Mouse (Mus musculus): Measurements from ENCODE around the gene Nfkb2. TPM values are rescaled to one million over a fixed set of nuclear protein-coding genes. Genes with fewer than 3 reads are reported as not detected.

The Nfkb2 gene
- total RNA-seq, 2 experiments from 2014 or later = 16.1 to 20.4 TPM

DNA sequence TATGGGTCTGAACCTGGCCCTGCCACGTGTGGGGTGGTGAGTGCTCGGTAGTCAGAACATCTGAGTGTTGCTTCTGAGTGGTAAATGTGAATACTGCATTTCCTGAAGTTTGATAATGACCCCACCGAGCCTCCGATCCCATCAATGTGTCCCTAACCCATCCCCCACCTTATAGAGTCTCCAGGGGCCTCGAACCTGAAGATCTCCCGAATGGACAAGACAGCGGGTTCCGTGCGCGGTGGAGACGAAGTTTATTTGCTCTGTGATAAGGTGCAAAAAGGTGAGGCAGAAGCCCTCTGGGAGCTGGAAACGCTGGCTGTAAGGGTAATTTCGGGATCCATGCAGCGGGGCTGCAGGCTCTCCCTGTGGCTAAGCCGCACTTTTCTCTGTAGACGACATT is 3.7 kb downstream of the Nfkb2 start:
- intact Hi-C loops (cut with DNase I) = loop anchor here (2.0 kb wide), 1 partner anchor 171 kb away; no protein-coding TSS in a partner anchor
- peak in 1 of 2 experiments; percentile 2 for DNase-seq

DNA sequence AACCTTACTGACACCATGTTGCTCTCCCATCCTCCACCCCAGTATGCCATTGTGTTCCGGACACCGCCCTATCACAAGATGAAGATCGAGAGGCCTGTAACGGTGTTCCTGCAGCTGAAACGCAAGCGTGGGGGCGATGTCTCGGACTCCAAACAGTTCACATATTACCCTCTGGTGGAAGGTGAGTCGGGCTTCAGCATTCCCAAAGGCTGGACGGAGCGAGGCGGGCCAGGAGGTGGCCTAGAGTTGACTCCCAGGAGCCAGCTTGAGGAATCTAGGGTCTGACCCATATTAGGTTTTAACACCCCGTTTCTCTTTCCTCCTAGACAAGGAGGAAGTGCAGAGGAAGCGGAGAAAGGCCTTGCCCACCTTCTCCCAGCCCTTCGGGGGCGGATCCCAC is 4.2 kb downstream of the Nfkb2 start:
- no peak for DNase-seq
- intact Hi-C loops (cut with DNase I) = loop anchor here (2.0 kb wide), 1 partner anchor 172 kb away; no protein-coding TSS in a partner anchor

DNA sequence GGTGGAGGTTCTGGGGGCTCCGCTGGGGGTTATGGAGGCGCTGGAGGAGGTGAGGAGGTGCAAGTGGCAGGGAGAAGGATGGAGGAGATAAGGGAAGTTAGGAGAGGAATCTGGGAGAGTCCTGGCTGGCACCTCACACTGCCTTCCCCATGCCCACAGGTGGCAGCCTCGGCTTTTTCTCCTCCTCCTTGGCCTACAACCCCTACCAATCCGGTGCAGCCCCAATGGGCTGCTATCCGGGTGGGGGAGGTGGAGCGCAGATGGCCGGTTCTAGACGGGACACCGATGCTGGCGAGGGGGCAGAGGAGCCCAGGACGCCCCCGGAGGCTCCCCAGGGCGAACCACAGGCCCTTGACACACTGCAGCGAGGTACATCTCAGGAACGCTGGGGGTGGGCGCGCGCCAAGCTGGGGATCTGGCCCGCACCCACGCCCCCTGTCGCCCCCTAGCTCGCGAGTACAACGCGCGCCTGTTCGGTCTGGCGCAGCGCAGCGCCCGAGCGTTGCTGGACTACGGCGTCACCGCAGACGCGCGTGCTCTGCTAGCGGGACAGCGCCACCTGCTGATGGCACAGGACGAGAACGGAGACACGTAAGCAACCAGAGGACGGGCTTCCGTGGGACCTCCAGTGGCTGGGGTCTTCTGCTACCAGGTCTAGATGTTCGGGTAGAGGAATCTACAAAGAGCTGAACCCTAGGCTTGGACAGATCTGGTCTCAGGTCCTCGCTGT is 4.8 kb downstream of the Nfkb2 start:
- DNase-seq = peak; percentile 87 to 91

DNA sequence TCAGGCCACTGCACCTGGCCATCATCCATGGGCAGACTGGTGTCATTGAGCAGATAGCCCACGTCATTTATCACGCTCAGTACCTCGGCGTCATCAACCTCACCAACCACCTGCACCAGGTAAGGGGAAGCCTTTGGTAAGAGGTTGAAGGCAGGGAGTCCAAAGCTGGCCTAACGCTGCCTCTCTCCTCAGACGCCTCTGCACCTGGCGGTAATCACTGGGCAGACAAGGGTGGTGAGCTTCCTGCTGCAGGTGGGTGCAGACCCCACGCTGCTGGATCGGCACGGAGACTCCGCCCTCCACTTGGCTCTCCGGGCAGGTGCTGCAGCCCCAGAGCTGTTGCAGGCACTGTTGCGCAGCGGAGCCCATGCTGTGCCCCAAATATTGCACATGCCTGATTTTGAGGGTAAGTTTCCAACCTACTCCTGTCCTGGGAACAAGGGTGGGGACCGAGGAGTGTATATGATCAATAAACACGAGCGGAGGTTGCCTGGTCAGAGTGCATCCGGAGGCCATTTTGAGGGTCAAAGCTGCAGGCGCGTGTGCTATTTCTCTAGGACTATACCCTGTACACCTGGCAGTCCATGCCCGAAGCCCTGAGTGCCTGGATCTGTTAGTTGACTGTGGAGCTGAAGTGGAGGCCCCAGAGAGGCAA is 5.7 kb downstream of the Nfkb2 start:
- DNase-seq = peak in 1 of 2 experiments; percentile 4
- intact Hi-C loops (cut with DNase I) = loop anchor here (2.0 kb wide), 1 partner anchor 173 kb away; no protein-coding TSS in a partner anchor

More for the DNA sequence above, 4.8 kb downstream of the Nfkb2 start:
- intact Hi-C loops (cut with DNase I) = loop anchor here (2.0 kb wide), 1 partner anchor 172 kb away; no protein-coding TSS in a partner anchor

DNA sequence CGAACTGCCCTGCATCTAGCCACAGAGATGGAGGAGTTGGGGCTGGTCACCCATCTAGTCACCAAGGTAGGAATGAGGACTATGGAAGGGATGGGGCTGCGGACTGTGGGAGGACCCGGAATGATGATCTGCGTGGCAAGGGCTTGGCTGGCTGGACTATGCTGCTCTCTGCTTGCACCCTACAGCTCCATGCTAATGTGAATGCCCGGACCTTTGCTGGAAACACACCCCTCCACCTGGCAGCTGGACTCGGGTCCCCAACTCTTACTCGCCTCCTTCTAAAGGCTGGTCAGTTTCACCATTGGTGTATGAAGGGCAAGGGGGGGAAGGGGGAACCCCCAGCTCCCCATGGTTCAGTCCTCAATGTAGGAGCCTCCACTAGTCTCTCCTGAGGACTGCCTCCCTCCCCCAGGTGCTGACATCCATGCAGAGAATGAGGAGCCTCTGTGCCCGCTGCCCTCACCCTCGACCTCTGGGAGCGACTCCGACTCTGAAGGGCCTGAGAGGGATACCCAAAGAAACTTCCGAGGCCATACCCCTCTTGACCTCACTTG is 6.3 kb downstream of the Nfkb2 start:
- intact Hi-C loops (cut with DNase I) = no loop called here
- DNase-seq = no peak

DNA sequence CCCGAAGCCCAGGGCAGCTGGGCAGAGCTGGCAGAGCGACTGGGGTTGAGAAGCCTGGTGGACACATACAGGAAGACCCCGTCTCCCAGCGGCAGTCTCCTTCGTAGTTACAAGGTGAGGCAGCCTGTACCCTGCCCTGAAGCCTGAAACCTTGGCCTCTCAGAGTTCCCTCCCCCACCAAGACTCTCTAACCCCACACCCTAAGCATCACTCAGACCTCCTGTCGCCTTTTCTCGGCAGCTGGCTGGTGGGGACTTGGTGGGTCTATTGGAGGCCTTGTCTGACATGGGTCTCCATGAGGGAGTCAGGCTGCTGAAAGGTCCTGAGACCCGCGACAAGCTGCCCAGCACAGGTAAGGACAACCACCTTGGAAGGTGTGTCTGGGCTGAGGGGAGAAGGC is 7.2 kb downstream of the Nfkb2 start:
- peak in 1 of 2 experiments; percentile 1 for DNase-seq
- intact Hi-C loops (cut with DNase I) = no loop called here

DNA sequence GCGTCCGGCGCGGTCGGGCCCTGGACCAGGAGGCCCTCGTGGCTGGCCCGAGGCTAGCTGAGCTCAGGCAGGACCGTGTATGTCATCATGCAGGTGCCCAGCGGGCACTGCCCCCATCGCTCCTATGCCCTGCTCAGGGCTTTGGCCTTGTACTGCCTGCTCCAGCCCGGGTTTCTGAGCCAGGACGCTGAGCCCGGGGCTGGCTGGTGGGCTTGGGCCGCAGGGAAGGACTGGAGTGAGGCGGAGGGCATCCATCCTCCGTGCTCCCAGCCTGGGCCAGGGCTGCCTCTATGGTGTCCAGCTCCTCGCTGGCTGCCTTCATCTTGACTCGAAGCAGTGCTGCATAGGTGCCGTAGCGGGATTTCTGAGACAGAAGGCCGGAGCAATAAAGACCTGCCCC is 8.4 kb downstream of the Nfkb2 start:
- intact Hi-C loops (cut with DNase I) = no loop called here
- DNase-seq = peak in 1 of 2 experiments; percentile 1

DNA sequence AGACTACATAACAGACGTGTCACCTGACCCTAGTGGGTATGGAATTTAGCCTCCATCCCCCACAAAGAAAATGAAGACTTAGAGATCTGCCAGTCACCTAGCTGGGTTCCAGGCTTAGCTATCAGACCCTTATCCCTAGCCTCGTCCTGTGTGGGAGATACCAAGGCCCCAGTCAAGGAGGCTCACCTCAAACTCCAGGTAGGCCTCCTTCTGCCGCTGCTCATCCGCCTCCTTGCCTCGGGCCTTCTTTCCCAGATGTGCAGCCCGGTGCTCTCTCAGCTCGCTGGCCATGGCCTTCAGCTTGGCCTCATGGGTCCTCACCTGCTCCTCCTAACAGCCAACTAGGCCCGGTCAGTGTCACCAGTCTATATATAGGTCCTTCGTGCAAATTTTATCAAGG is 9.0 kb downstream of the Nfkb2 start:
- intact Hi-C loops (cut with DNase I) = no loop called here
- peak in 1 of 2 experiments; percentile 2 for DNase-seq

DNA sequence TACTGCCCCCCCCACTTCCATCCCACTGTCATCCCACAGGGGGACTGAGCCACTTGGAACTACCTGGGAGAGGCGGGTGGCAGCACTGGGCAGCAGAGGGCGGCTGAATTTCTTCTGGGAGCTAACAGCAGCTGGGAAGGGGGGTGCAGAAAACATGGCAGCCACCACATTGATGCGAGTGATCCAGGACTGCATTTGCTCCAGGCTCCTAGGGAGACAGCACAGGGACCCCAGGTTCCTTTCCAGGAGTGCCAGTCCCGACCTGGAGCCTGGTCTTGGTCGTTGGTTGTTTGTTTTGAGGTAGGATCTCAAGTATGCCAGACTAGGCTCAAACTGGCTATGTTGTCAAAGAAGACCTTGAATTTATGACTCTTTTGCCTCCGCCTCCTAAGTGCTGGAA is 9.5 kb downstream of the Nfkb2 start:
- DNase-seq = peak in 1 of 2 experiments; percentile 1
- intact Hi-C loops (cut with DNase I) = no loop called here

DNA sequence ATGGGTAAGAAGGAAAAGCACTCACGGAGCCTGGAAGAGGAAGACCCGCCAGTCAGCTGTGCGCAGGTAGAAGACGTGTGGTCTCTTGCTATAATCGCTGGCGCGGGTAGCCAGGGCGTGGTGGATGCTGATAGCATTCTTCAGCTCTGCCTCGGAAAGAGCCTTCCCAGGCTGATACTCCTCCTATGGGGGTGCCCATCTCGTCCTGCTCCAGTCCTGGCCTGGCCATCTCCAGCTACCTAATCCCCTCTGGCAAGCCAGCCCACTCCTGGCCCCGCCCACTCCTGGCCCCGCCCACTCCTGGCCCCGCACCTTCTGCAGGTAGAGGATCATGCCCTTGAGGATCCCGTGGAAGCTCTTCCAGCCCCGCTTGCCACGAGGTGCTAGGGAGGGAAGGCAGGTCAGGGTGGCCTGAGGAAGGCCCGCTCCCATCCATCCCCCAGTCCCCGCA is 10.1 kb downstream of the Nfkb2 start:
- intact Hi-C loops (cut with DNase I) = no loop called here
- peak in 1 of 2 experiments; percentile 9 for DNase-seq

DNA sequence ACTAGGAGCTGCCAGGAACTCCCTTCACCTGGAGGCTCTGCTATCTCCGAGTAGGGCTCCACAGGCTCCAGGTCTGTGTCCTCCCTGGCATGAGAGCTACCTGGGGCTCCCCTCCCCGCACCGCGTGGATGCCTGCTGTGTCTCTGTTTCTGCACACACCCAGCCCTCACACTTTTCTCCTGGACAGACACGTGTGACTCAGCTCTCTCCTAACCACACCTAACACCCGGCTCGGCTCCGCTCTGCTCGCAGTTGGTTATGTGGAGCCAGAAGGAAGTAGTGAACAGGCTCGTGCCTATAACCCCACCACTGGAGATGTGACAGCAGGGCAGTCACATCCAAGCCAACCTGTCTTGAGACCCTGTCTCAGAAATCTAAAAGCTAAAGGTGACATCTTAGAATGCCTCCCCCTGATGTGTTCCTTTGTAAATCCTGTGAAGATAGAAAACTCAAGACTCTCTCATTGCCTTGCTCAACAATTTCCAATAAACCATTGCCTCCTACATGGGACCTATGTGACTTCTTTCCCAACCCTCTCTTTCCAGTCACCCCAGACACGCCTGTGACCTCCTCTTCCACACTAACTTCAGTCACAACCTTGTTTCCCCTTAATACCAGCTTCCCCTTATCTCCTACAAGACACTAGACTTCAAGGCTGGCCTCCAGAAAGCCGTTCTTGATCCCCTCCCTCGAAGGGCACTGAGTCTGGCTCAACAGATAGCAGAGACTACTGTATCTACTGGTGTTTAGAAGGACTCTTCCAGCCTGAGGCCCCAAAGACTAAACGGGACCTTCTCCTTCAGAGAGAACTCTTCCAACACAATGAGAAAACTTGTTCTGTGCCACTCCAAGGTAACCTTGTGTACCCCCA is 11.0 kb downstream of the Nfkb2 start:
- DNase-seq = peak in 1 of 2 experiments; percentile 5
- intact Hi-C loops (cut with DNase I) = no loop called here

DNA sequence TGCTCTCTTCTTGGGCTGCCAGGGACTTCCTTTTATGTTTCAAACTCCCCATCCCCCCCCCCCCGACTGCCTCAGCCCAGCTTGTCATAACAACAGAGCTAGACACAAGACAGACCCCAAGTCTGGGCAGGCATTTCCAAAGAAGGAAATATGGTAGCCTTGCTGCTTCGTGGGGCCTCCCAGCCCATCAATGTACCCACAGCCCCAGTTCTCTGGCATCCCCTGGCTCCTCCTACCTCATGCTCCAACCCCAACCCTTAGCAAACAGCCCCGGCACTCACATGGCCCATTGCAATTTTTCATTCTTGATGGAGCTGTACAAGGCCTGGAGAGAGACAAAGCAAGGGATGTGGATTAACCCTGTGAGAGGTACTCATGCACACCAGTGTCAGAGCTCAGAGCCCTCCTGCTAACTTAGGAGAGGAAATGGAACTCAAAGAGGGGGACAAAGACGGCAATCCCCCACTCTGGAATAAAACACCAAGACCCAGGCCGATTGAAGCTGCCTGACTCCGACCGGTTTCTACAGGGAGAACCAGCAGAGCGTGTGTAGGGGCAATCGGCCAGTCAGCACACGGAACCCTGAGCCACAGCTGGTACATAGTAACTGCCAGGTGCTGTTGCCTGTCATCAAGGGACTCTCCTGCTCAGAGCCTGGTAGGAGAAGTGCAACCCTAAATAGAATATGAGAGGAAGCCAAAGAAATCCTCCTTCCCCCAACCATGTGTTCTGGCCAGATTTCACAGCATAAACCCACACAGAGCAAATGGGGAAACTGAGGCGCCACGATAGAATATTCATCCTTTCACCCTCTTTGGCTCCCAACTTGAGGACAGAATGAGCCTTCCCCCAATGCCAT is 11.9 kb downstream of the Nfkb2 start:
- intact Hi-C loops (cut with DNase I) = no loop called here

DNA sequence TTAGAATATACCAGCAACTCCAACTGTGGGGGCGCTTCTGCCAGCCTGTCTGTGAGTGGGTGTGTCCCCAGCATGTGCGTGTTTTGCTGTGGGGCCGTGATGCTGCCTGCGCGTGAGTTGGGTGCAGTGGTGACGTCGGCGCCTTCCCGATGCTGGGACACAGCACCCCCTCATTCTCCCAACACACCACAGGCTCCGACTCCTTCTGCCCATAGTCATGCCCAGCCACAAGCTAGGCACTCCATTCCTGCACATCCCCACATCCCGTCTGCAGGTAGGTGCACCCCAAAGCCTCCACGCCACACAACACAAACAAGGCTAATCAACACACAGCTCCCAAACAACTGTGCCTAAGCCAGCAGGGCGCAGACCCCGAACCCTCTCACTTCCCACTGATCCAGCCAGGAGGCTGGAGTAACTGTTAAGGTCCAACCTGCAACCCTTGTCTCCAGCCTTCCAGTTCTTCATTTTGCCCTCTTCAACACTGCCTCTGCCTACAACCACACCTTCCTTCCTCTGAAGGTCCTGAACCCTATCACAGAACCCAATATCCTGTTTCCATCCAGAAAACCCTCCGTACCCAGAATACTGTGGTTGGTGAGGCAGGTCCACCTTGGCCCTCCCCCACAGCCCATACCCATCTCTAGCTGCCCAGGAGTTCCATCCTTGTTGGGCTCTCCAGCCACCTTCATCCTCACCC is 12.9 kb downstream of the Nfkb2 start:
- peak in 1 of 2 experiments; percentile 7 for DNase-seq
- intact Hi-C loops (cut with DNase I) = no loop called here

More for the DNA sequence above, 11.9 kb downstream of the Nfkb2 start:
- peak in 1 of 2 experiments; percentile 3 for DNase-seq

DNA sequence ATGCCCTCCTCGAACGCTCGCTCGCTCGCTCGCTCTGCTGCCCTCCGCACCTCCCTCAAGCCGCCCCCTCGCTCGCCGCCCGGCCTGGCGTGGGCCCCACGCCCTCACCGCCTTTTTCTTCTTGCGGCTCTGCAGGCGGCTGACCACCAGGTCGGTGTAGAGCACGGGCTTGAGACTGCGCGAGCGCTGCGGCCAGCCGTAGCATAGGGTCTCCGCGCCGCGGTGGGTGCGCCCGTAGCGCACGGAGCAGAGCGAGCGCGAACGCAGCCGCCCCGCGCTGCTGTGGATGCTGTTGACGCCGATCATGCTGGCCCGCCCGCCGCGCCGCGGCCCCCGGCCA is 13.4 kb downstream of the Nfkb2 start:
- no peak for DNase-seq
- intact Hi-C loops (cut with DNase I) = no loop called here

DNA sequence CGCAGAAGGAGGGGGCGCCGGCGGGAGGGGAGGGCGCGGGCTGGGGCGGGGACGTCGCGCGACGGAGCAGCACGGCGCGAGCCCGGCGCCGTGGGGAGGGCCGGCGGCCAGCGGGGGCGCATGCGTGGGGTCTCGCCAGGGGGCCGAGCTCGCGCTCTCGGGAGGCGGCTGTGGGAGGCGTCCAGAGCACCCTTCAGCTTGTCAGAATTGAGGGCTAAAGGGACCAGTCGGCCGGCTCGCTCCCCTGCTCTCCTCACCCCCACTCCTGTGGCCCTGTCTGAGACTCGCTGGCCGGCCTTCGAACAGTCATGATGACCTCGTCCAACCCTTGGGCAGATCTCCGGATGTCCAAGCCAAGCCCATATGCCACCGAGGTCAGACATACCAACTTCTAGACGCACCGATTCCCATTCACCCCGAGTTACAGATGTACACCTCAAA is 13.9 kb downstream of the Nfkb2 start:
- DNase-seq = peak; percentile 42 to 45
- intact Hi-C loops (cut with DNase I) = no loop called here

DNA sequence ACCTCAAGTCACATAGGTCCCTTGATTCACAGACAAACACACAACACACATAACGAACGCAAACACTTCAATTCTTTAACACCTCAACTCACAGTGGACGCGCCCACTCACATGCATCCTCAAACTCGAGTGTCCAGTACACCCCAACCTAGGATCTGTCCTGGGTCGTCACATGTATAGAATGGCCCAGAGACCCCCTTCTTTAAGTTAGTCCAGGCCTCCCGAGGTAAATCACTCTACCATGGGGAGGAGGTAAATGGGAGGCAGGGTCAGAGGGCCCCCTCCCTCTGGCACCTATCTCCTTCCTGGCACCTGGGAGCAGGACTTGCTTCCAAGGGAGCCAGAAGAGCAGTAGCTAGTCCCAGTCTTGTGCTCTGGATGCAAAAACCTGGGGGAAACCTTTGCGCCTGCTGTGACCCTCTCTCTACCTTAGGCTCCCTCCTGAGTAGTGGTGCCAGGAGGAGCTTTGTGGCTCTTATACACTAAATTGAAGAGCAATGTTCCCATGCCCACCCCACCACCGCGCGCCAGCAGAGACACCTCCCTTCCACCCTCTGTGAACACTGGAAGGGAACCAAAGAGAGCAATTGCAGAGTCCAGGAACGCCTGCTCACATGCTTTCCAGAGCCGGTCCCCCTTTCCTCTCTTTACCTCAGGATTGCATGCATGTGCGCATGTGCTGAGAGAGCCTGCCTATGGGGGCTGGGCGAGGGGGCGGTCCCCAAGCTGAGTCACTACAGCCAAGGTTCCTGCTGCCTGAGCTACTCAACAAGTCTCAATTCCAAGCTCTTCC is 14.7 kb downstream of the Nfkb2 start:
- peak; percentile 70 to 76 for DNase-seq
- intact Hi-C loops (cut with DNase I) = no loop called here

DNA sequence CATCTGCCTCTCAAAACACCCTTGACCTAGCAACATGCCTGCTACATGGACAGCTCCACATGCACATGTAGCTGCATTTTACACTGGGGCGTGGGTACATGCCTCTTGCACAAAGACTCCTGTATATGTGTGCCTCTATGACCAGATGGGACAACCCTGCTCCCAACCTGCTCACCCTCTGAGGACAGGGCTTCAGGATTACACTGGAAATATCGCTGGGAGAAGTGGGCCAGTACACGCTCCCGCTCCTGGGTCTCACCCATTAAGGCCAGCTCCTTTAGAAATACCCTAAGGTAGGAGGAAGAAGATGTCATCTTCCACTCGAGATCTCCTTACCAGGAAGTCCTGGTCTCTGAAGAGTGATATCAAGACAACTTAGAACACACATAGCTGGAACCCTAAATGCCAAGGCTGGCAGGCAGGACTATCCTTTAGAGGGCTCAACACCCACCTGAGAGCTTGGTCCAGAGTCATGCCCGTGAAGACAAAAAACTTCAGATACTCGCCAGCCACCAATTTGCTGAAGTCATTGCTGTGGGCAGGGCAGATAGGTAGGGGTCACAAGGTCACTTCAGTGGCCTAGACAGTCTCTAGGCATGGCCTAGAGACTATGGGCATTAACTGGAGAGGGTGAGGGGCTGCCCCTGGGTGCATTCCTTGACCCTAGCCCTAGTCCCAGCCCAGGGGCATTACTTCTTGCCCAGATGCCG is 16.1 kb downstream of the Nfkb2 start:
- intact Hi-C loops (cut with DNase I) = no loop called here
- DNase-seq = no peak
